Mouse (Mus musculus) hindbrain, embryonic 16.5 days (tissue): ENCODE data around the gene Mrgpre. TPM values are rescaled to one million over a fixed set of nuclear protein-coding genes. Genes with fewer than 3 reads are reported as not detected.

Source experiments
- microRNA-seq: library from miRNA; unstranded; fragments of <30 nt; microRNA quantifications from one replicate; pipeline ENCODE4, GENCODE M21; 2017
- polyA plus RNA-seq: library from polyadenylated mRNA; unstranded; fragments of >200 nt; fragmentation: Nextera tagmentation; extraction: Ambion mirVana; gene quantifications from 2 replicates; pipeline ENCODE4 v1.2.1, GENCODE M21; 2015

Gene Mrgpre
- polyA plus RNA-seq, 1 experiment from 2014 or later = 10.8 TPM

Small RNAs within 50 kb of the gene (microRNA-seq; reads per million reads assigned to microRNA genes)
- not detected for gene Gm22064

Other genes starting within 250 kb of the Mrgpre start
- gene Nap1l4, start 235.4 kb downstream of the Mrgpre start, polyA plus RNA-seq = 323 and 328 TPM in 2 replicates
- 71.6 and 73.9 TPM in 2 replicates for gene Cars, start 184.4 kb downstream of the Mrgpre start, polyA plus RNA-seq
- 0.07 and 0.18 TPM in 2 replicates for gene Tnfrsf26, start 155.8 kb downstream of the Mrgpre start, polyA plus RNA-seq
- 2.4 and 5.0 TPM in 2 replicates for gene Tnfrsf22, start 134.8 kb downstream of the Mrgpre start, polyA plus RNA-seq
- gene Tnfrsf23, start 98.6 kb downstream of the Mrgpre start, polyA plus RNA-seq = 0.71 and 1.5 TPM in 2 replicates
- 43.7 and 44.9 TPM in 2 replicates for gene Osbpl5, start 27.5 kb downstream of the Mrgpre start, polyA plus RNA-seq
- gene Mrgprg, start 17.5 kb downstream of the Mrgpre start, polyA plus RNA-seq = not detected in 2 replicates
- 6.3 and 7.0 TPM in 2 replicates for gene Nadsyn1, start 38.3 kb upstream of the Mrgpre start, polyA plus RNA-seq
- 87.0 and 96.5 TPM in 2 replicates for gene Dhcr7, start 38.6 kb upstream of the Mrgpre start, polyA plus RNA-seq
- not detected in 2 replicates for gene Gm498, start 82.3 kb upstream of the Mrgpre start, polyA plus RNA-seq
- 8.9 and 9.0 TPM in 2 replicates for gene Shank2, start 217.4 kb upstream of the Mrgpre start, polyA plus RNA-seq